Mouse (Mus musculus) lung, postnatal 0 days (tissue): Measurements from ENCODE around the gene Kcnj1.

Experiments
- CTCF ChIP-seq: IDR thresholded peaks from 2 replicates; pipeline ENCODE4 v1.5.1; 2016; ENCODE audit warnings: antibody characterized with exemption, mild to moderate bottlenecking
- EP300 ChIP-seq: IDR thresholded peaks from 2 replicates; pipeline ENCODE4 v1.6.1; 2016; ENCODE audit warnings: antibody characterized with exemption, mild to moderate bottlenecking, control low read depth

GRCm38 (mm10) chr9:32445789-32446188 lies 73.5 kb downstream of the Kcnj1 start:
- TF ChIP-seq CTCF (peak; percentile 73), EP300 (no peak)
